Mouse (Mus musculus): ENCODE results near the gene Asap3. TPM values are rescaled to one million over a fixed set of nuclear protein-coding genes. Genes with fewer than 3 reads are reported as not detected.

Asap3 gene
- total RNA-seq, 1 experiment = 4.7 TPM

DNA sequence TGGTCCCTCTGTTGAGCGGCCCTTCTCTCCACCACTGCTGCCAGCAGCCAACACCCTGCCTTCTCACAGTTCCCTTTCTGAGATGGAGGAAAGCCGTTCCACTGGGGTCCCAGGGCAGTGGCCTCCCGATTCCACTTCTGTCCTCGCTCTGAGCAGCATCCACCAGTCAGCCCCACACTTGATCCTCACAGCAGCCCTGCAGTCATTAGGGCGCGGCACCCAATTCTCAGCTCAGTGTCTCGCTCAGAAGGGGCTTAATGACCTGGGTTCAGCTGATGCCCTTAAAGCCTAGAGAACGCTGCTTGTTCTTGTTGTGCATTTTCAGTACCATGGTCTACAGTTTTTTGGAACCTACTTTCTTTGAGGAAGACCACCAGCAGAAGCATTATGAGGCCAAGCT lies 74.9 kb downstream of the Asap3 start:
- in situ Hi-C loops (cut with MboI; ENCODE audit: low sequenced_read_pairs in 2 of 2, unreplicated experiment in 2 of 2) = no loop called here
- no peak overlapping the region for H3K27ac ChIP-seq (ENCODE audit: insufficient read depth, low read depth, low read length, poor library complexity, severe bottlenecking)
- no peak overlapping the region for H3K9ac ChIP-seq (ENCODE audit: insufficient read depth, low read depth, low read length, poor library complexity, severe bottlenecking)
- peaks cover 5% of the 10 kb centered on the region for H3K36me3 ChIP-seq (ENCODE audit: control insufficient read depth, insufficient read depth, low read length, poor library complexity, severe bottlenecking)
- no peak overlapping the region for H3K4me3 ChIP-seq (ENCODE audit: insufficient read depth in 1 of 2, low read depth in 1 of 2, low read length in 2 of 2, poor library complexity in 1 of 2, severe bottlenecking in 1 of 2)
- DNase-seq (ENCODE audit: low read depth, low spot score) = no peak
- peaks cover 0 to 9% of the 10 kb centered on the region in 2 experiments; a peak in 2 of 4 replicates for H3K4me1 ChIP-seq (ENCODE audit: control insufficient read depth in 2 of 2, insufficient read depth in 2 of 2, low read length in 2 of 2, poor library complexity in 1 of 2)
- no peak for TF ChIP-seq ZNF384 (IDR thresholded peaks at IDR 0.05; ENCODE audit: low read depth, low read length)
- no peak for TF ChIP-seq MAFK (IDR thresholded peaks at IDR 0.05; ENCODE audit: insufficient read depth, low read depth, low read length)
- TF ChIP-seq CHD2 (IDR thresholded peaks at IDR 0.05; ENCODE audit: low read depth, low read length) = no peak
- no peak for TF ChIP-seq ZC3H11A (IDR thresholded peaks at IDR 0.05; ENCODE audit: borderline replicate concordance, low read depth, low read length)
- no peak for TF ChIP-seq HCFC1 (IDR thresholded peaks at IDR 0.05; ENCODE audit: borderline replicate concordance, insufficient read depth, low read length)
- H3K9me3 ChIP-seq (ENCODE audit: control insufficient read depth, insufficient read depth, low read depth, low read length) = no peaks in the 10 kb centered on the region

DNA sequence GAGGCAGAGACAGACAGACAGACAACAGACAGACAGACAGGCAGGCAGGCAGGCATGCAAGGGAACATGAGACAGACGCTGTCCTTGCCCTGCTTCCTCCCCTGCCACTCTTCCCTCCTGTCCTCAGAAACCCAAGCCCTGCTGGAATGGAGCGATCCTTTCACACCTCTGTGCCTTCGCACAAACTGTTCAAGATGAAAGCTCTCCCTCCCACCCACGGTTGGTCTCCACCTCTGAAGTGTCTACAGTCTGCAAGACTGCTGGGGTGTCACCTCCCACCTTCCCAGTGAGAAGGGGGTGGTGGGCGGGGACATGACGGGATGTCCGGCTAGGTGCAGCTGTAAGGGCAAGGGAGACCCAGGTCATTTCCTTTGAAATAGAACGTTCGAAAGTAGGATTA lies 75.4 kb downstream of the Asap3 start:
- no peak for DNase-seq (ENCODE audit: low read depth, low spot score)
- Histone ChIP-seq H3K9me3 (ENCODE audit: control insufficient read depth, insufficient read depth, low read depth, low read length) (no peaks in the 10 kb centered on the region), H3K9ac (ENCODE audit: insufficient read depth, low read depth, low read length, poor library complexity, severe bottlenecking) (no peak overlapping the region), H3K4me3 (ENCODE audit: insufficient read depth in 1 of 2, low read depth in 1 of 2, low read length in 2 of 2, poor library complexity in 1 of 2, severe bottlenecking in 1 of 2) (no peak overlapping the region), H3K4me1 (ENCODE audit: control insufficient read depth in 2 of 2, insufficient read depth in 2 of 2, low read length in 2 of 2, poor library complexity in 1 of 2) (peaks cover 0 to 6% of the 10 kb centered on the region in 2 experiments; a peak in 2 of 4 replicates), H3K27ac (ENCODE audit: insufficient read depth, low read depth, low read length, poor library complexity, severe bottlenecking) (no peak overlapping the region), H3K36me3 (ENCODE audit: control insufficient read depth, insufficient read depth, low read length, poor library complexity, severe bottlenecking) (peaks cover under 1% of the 10 kb centered on the region)
- in situ Hi-C loops (cut with MboI; ENCODE audit: low sequenced_read_pairs in 2 of 2, unreplicated experiment in 2 of 2) = no loop called here
- no peak for TF ChIP-seq HCFC1 (IDR thresholded peaks at IDR 0.05; ENCODE audit: borderline replicate concordance, insufficient read depth, low read length)
- no peak for TF ChIP-seq ZNF384 (IDR thresholded peaks at IDR 0.05; ENCODE audit: low read depth, low read length)
- TF ChIP-seq ZC3H11A (IDR thresholded peaks at IDR 0.05; ENCODE audit: borderline replicate concordance, low read depth, low read length) = no peak
- no peak for TF ChIP-seq MAFK (IDR thresholded peaks at IDR 0.05; ENCODE audit: insufficient read depth, low read depth, low read length)
- TF ChIP-seq CHD2 (IDR thresholded peaks at IDR 0.05; ENCODE audit: low read depth, low read length) = no peak

DNA sequence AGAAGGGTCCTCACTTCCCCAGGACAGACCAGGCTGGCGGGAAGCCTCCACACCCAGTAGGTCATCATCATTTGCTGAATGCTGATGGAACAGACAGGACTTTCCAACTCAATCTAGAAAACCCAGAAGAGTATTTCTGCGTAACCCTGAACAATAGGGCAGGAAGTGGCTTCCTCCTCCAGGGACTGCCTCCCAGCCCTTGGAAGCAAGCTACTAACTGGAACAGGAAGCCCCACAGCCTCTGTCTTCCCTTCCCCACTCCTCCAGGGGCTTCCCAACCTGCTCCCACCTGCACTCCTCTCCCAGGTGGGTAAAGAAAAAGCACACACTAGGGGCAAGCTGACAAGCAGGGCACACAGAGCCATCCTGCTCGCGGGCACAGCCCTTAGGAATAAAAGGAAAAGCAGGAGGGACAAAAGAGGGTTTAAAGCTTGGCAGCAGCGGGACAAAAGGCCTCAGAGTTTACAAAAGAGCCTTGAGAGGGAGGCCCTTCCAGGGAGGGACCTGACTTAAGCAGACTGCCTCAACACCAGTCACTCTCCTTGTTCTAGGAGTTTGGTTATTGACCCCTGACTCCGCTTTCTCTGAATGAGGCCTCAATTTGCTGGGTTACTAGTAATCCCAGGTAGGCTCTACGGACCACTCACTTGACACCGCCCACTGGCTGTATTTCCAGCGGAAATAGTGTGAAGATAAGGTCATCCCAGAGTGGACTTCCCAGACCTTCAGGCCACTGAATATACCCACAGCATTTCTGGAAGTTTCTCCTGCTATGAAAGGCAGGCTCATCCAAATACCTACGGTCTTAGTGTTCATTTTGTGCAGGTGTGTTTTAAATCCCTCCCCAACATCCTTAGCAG lies 76.7 kb downstream of the Asap3 start:
- Histone ChIP-seq H3K36me3 (ENCODE audit: control insufficient read depth, insufficient read depth, low read length, poor library complexity, severe bottlenecking) (no peaks in the 10 kb centered on the region), H3K27ac (ENCODE audit: insufficient read depth, low read depth, low read length, poor library complexity, severe bottlenecking) (no peak overlapping the region), H3K4me1 (ENCODE audit: control insufficient read depth in 2 of 2, insufficient read depth in 2 of 2, low read length in 2 of 2, poor library complexity in 1 of 2) (peaks cover 0 to 6% of the 10 kb centered on the region in 2 experiments; a peak in 2 of 4 replicates), H3K9me3 (ENCODE audit: control insufficient read depth, insufficient read depth, low read depth, low read length) (no peaks in the 10 kb centered on the region), H3K9ac (ENCODE audit: insufficient read depth, low read depth, low read length, poor library complexity, severe bottlenecking) (no peak overlapping the region), H3K4me3 (ENCODE audit: insufficient read depth in 1 of 2, low read depth in 1 of 2, low read length in 2 of 2, poor library complexity in 1 of 2, severe bottlenecking in 1 of 2) (no peak overlapping the region)
- TF ChIP-seq HCFC1 (IDR thresholded peaks at IDR 0.05; ENCODE audit: borderline replicate concordance, insufficient read depth, low read length) (no peak), CHD2 (IDR thresholded peaks at IDR 0.05; ENCODE audit: low read depth, low read length) (no peak), ZNF384 (IDR thresholded peaks at IDR 0.05; ENCODE audit: low read depth, low read length) (no peak), MAFK (IDR thresholded peaks at IDR 0.05; ENCODE audit: insufficient read depth, low read depth, low read length) (no peak), ZC3H11A (IDR thresholded peaks at IDR 0.05; ENCODE audit: borderline replicate concordance, low read depth, low read length) (no peak)
- DNase-seq (ENCODE audit: low read depth, low spot score) = no peak
- in situ Hi-C loops (cut with MboI; ENCODE audit: low sequenced_read_pairs in 2 of 2, unreplicated experiment in 2 of 2) = no loop called here

DNA sequence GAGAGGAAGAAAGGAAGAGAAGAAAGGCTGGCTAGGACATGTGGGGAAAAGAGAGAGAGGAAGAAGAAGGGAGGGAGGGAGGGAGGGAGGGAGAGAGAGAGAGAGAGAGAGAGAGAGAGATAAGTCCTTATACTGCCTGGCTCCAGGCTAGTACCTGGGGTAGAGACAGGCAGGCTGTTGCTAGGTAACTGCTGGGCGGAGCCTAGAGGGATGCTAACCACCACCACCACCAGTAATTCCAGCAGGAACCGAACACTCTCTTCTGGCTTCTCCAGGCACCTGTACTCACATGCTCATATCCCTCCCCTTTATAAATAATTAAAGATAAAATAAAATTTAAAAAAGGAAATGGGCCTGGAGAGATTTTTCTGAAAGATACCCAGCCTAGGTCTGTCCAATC lies 77.6 kb downstream of the Asap3 start:
- DNase-seq (ENCODE audit: low read depth, low spot score) = no peak
- Histone ChIP-seq H3K4me1 (ENCODE audit: control insufficient read depth in 2 of 2, insufficient read depth in 2 of 2, low read length in 2 of 2, poor library complexity in 1 of 2) (peaks cover 0 to 6% of the 10 kb centered on the region in 2 experiments; a peak in 2 of 4 replicates), H3K36me3 (ENCODE audit: control insufficient read depth, insufficient read depth, low read length, poor library complexity, severe bottlenecking) (no peaks in the 10 kb centered on the region), H3K4me3 (ENCODE audit: insufficient read depth in 1 of 2, low read depth in 1 of 2, low read length in 2 of 2, poor library complexity in 1 of 2, severe bottlenecking in 1 of 2) (no peak overlapping the region), H3K9me3 (ENCODE audit: control insufficient read depth, insufficient read depth, low read depth, low read length) (no peaks in the 10 kb centered on the region), H3K27ac (ENCODE audit: insufficient read depth, low read depth, low read length, poor library complexity, severe bottlenecking) (no peak overlapping the region), H3K9ac (ENCODE audit: insufficient read depth, low read depth, low read length, poor library complexity, severe bottlenecking) (no peak overlapping the region)
- no peak for TF ChIP-seq CHD2 (IDR thresholded peaks at IDR 0.05; ENCODE audit: low read depth, low read length)
- TF ChIP-seq ZC3H11A (IDR thresholded peaks at IDR 0.05; ENCODE audit: borderline replicate concordance, low read depth, low read length) = no peak
- no peak for TF ChIP-seq HCFC1 (IDR thresholded peaks at IDR 0.05; ENCODE audit: borderline replicate concordance, insufficient read depth, low read length)
- TF ChIP-seq MAFK (IDR thresholded peaks at IDR 0.05; ENCODE audit: insufficient read depth, low read depth, low read length) = no peak
- TF ChIP-seq ZNF384 (IDR thresholded peaks at IDR 0.05; ENCODE audit: low read depth, low read length) = no peak
- in situ Hi-C loops (cut with MboI; ENCODE audit: low sequenced_read_pairs in 2 of 2, unreplicated experiment in 2 of 2) = no loop called here
